Mouse (Mus musculus) c-Kit-positive CD71-positive TER-119-negative erythroid progenitor cells, embryonic 14.5 days (primary cell): ENCODE measurements around the gene Dock7.
"Not testable (repeated sequence)": the region's sequence is repeated elsewhere in the genome, so short reads cannot be mapped to it uniquely, and the experiment has no call there.

Source experiments
- DNase-seq: peaks from one replicate; pipeline ENCODE4 v3.0.0-alpha.2; 2013; ENCODE audit warnings: low read depth

Dock7 gene

GRCm38 (mm10) chr4:99005574-99005973 lies 115.1 kb downstream of the Dock7 start:
- no peak for DNase-seq

DNA sequence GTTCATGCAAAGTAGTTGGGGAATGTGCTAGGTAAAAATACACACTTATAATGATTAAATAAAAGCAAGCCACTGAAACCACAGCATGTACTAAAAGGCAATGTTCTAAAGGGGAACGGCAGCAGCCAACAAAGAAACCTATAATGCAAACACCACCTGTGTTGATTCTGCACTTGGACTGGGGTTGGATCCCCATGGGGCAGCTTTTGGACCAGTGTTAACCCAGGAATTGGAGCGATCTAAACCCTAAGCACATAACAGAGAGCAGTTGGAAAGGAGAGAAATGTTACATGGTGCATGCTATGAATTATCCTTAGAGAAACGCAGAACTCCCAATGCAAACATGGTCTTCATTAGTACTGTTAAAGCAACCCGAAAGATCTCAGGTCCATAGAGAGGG lies 127.2 kb downstream of the Dock7 start:
- DNase-seq = no peak

DNA sequence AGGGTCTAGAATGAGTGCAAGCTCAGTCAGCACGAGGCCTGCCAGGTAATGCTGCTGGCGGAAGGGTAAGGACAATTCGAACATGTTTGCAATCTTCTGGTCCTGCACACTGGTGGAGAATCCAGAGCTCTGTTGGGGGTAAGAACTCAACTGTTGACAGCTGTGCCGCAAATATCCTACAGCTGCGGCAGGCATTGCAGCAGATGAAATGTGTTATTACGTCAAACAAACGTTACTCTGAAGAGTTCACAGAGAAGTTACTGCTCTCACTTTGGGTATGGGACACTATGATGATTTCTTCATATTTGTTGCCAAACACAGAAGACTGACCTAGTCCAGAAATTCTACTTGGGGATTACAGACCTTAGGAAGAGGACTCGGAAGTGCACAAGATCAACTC lies 136.0 kb downstream of the Dock7 start:
- no peak for DNase-seq

DNA sequence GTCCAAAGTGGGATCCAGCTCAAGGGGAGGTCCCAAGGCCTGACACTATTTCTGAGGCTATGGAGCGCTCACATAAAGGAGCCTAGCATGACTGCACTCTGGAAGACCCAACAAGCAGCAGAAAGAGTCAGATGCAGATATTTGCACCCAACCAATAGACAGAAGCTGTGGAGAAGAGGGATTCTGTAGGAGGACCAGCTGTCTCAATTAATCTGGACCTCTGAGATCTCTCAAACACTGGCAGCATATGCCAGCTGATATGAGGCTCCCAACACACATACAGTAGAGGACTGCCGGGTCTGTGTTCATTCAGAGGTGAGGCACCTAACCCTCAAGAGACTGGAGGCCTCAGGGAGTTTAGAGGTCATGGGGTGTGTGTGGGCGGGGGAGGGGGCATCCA lies 140.7 kb downstream of the Dock7 start:
- not testable (repeated sequence) for DNase-seq

- DNase-seq = no peak
Measured at GRCm38 (mm10) chr4:98978693-98979092, 142.0 kb downstream of the Dock7 start.

GRCm38 (mm10) chr4:98978288-98978687 lies 142.4 kb downstream of the Dock7 start:
- DNase-seq = not testable (repeated sequence)

- no peak for DNase-seq
Measured at GRCm38 (mm10) chr4:98975741-98976140, 145.0 kb downstream of the Dock7 start.

DNA sequence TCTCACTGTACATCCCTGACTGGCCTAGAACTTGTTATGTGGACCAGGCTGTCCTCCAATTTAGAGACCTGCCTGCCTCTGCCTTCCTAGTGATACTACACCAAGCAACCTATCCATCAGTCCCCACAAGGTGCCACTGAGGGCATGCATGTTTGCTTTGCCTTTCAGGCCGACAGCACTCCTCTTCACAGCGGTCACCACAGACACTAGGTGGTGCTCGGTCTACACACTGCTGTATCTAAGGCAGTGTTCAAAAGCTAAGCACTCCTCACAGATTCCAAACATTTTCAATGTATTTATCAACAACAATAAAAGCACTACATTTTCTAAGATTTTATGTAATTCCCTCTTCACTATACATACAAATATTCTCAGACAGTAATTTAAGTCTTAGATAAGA lies 150.8 kb downstream of the Dock7 start:
- DNase-seq = no peak

DNA sequence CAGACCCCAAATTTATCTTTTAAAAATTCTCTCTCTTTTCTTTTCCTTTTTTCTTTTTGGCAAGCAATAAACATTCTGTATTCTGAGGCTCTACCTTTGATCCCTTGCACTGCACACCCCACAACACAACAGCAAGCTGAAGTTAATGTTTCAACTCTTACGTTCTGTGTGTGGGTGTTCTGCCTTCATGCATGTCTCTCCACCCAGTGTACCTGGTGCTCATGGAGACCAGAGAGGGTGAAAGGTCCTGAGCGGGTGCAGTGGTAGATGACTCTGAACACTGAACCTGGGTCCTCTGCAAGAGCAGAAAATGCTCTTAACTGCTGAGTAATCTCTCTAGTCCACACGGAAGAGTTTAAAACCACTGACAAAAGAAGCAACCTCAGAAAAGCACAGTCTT lies 160.5 kb downstream of the Dock7 start:
- DNase-seq = no peak

- no peak for DNase-seq
Measured at GRCm38 (mm10) chr4:98955986-98956385, 164.7 kb downstream of the Dock7 start.

- DNase-seq = no peak
Measured at GRCm38 (mm10) chr4:98950563-98950962, 170.2 kb downstream of the Dock7 start.

DNA sequence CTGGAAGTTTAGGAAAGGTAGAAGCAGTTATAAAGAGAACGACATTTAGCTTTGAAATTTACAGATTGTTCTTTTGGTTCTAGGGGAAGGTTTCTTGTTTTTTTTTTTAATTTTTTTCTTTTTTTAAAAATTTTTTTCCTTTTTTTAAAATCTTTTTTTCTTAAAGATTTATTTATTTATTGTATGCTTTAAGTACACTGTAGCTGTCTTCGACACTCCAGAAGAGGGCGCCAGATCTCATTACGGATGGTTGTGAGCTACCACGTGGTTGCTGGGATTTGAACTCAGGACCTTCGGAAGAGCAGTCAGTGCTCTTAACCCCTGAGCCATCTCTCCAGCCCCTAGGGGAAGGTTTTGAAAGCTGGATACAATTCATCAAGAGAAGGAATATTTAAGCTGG lies 182.5 kb downstream of the Dock7 start:
- DNase-seq = not testable (repeated sequence)

DNA sequence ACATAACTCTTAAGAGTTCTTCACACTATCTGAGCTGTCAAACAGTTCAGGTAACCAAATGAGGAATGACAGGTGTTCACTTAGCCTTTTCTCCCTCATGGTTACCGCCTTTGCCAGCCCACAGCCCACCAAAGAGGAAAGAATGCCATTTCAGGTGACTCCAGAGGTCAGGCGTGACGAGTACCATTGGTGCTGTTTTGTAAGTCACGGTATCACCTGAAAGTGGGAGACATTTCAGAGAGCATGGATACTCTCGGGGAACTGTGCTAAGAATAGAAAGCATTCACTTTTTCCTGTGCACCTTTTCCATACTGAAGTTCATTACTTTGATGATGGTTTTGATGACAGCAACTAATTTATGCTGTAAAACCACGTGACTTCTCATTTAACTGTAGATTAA lies 184.7 kb downstream of the Dock7 start:
- no peak for DNase-seq

DNA sequence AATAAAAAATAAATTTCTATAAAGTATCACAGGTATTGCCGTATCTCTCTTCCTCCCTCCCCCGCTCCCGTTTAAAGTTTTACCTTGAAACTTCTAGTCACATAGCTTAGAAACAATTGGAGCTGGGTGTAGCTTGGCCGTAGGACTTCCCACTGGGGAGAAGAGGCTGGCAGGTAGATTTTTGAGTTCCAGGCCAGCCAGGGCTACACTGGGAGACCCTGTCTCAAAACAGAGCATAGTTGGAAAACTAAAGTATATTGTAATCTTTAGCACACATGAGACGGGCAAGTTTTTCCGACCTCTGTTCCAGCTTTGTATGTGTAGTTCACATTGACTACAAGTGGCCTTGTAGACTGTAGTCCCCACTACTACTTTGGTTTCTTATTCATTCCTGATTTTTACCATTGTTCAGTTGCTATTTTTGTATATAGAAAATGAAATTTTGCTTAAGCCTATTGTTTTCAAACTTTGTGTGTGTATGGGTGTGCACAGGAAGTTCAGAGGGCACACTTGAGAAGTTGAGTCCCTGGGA lies 195.4 kb downstream of the Dock7 start:
- DNase-seq = peak; percentile 8

DNA sequence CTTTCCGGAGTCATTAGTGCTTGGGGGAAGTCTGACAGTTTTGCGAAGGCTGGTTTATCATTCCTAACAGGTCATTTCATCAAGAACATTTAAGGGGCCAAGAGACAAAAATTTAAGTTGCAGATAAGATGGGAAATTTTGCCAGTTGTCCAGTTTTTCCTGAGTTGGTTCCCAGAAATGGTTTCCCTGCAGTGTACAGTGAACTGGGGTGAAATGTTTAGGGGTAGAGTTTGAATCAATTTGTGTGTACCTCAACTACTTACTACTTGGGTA lies 195.9 kb downstream of the Dock7 start:
- DNase-seq = no peak

DNA sequence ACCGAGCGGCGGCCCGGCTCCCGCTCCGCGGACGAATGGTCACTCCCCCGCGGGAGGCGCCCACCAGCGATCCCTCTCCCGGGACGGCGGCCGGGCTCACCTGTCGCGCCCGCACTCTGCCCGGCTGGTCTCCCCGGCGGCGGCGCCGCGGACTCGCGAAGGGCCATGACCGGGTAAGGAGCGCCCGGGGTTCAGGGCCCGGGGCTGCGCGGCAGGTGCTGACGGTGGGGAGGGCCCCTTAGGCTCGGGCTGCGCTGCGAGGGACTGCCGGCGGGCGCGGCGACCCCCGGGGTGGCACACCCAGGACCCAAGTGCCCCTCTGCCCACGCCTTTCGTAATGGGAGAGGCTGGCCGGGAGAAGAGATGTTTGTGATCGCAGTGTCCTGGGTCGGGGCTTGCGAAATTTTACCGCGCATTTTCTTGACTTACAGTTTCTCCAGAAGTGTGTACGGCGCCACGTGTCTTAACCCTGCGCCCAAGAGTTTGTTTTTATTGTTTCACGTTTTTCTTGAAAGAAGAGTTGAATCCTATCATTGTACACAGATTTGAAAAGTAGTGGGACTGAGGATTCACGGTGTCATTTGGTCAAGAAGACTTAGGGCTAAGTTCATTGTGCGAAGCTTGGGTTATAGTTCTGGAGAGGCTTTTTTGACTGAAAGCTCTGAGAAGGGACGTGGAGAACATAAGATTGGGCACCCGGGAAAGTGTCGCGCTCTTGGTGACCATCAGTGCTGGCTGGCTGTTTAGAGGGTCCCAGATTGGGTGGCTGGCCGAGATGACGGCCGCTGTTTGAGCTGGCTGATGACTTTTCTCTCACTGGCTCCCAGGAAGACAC lies 196.4 kb downstream of the Dock7 start:
- DNase-seq = peak; percentile 28

- DNase-seq = no peak
Measured at GRCm38 (mm10) chr4:98923568-98924070, 197.1 kb downstream of the Dock7 start, which contains the start of gene Usp1. Gene Usp1 (plus strand): TSS chr4:98923810.

DNA sequence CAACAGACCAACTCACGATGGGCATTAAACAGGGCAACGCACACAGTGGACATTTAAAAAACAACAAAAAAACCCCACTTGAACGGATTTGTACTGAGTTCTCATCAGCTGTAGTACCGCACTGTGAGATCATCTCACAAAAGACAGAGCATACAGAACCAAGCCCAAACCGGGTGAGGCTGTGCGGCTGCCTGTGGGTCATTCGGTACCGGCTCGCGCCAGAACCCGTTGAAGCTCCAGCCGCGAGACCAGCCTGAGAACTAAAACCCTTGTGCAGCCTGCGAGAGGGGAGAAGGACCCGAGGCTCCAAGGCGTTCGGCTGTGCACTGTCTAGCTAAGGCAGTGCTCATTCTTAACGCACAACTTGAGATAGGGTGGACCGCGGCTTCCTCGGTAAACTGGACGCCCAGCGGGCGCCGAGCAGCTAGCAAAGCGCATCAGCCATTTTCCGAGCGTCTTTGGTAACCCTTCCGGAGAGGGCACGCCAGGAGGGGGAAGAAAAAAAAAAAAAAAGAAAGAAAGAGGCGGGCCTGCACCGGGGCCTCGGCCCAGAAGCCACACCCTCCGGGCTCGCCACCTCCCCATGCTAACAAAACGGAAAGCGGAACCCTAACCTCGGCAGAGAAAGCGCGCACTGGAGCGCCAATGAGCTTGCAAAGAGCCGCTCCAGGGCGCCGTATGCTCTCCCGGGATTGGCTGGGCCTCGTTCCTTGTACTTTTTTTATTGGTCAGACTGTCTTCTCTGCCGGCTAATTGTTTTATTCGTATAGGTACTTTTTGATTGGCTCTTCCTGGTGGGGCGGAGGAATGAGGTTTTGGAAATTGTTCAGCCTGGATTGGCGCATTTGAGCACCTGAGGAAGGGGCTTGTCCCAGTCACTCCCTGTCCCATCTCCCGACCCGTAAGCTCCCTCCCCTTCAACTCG lies 197.8 kb downstream of the Dock7 start:
- peak; percentile 95 for DNase-seq

DNA sequence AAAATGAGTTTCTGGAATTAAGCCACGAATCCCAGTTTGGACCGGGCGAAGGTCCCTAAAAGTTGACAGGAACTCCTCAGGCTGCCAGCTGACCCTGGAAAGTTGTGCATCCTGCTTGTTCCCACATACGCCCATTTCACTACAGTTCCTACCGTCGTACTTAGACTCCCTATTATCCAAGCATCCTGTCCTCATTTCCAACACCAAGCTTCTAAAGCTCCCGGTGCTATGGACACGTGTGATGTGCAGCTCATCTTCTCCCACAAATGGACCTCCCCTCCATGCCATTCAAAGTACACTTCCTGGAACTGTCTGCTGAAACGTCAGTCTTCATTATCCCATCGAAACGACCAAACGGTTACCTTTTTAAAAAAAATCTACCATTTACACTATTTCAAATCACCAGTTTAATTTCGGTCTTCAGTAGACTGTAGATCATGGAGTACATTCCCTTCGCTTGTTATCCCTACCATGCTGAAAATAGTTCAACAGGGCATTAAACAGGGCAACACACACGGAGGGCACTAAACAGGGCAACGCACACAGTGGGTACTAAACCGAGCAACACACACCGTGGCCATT lies 198.6 kb downstream of the Dock7 start:
- DNase-seq = peak; percentile 15

DNA sequence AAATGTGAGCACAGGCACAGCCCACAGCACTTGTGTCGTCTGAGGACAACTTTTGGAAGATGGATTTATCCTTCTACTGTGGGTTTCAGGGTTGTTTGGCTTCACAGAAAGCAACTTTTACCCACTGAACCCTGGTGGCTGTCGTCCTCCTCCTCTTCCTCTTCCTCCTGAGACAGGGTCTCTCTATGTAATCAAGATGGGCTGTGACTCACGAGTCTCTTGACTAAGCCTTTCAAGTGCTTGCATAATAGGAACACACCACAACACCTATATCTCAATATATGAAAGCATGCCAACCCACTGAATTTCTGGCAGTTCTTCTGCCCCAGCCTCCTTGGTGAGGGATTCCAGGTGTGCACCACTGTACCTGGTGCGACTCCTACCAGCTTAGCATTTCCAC lies 199.8 kb downstream of the Dock7 start:
- no peak for DNase-seq

DNA sequence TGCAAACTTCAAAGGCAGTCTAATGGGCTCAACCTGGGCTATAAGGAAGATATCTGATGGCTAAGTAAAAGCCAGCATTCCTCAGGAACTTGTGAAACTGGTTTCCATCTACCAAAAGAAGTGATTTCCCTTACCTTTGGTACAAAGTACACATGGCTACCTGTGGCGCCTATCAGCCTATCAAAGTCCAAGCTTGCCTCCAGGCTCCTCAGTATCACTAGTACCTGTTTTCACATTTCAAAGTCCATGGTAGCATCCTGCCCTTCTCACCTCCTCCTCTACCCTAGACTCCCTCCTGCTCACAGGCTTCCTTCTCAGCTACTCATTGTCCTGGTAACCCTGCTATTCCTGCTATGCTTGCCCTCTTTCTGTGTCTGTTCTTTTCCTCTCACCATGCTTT lies 202.5 kb downstream of the Dock7 start:
- DNase-seq = no peak

DNA sequence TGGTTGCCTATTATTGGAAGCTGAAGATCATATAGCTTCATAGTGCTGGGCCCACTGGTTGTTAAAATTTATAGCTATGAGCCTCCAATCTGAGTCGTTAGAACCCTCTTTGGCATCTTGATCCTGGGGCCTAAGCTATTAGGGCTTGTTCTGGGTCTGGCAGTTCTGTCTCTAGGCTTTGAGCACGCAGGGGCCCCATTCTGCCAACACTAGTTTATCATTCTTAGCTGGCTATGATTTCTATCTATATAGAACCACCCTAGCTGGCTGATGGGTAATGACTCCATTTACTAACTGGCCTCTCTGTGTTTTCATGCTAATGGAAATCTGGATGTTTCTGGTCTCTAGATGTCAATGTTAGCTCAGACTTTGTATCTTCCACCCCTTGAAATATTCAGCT lies 203.0 kb downstream of the Dock7 start:
- no peak for DNase-seq
